Mouse (Mus musculus) adipocyte (in vitro differentiated cells): ENCODE measurements around the gene Mpzl3.
A peak's percentile ranks its signal among the peaks of the same experiment; 100 is the strongest.

Experiments used
- DNase-seq: peaks from one replicate; pipeline ENCODE4 v3.0.0-alpha.2; 2016; ENCODE audit warnings: low spot score

Gene Mpzl3

DNA sequence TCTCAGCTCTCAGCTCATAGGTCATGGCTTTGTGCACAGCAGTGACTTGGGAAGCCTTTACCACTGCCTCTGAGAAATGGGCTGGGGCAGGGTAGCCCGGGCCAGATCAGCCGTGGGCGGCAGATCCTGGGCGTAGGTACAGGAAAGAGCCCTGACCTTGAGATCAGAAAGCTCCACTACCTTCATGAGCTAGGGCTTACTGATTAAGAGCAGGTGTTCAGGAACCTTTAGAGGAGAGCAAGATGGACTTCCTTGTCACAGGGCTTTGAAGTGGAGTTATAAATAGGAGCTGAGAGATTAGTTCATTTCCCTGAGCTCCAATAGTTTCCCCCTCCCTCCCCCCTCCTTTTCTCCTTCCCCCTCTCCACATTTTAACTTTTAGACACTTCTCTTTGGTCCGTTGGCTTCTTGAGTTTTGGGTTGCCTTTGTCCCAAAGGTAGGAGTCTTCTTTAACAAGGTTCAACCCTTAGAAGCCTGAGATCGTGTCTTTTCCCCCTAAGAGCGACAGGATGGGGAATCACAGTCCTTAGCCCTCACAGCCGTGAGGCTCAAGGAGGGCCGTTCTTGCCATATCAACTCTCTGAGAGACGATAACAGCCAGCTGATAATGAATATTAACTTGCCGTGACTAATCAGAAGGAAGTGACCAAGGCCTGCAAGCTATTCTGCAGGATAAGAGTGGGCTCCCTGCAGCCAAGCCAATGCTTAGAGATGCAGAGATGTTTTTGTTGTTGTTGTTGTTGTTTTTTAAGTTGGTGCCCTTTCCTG is 48.4 kb downstream of the Mpzl3 start:
- DNase-seq, result no peak

DNA sequence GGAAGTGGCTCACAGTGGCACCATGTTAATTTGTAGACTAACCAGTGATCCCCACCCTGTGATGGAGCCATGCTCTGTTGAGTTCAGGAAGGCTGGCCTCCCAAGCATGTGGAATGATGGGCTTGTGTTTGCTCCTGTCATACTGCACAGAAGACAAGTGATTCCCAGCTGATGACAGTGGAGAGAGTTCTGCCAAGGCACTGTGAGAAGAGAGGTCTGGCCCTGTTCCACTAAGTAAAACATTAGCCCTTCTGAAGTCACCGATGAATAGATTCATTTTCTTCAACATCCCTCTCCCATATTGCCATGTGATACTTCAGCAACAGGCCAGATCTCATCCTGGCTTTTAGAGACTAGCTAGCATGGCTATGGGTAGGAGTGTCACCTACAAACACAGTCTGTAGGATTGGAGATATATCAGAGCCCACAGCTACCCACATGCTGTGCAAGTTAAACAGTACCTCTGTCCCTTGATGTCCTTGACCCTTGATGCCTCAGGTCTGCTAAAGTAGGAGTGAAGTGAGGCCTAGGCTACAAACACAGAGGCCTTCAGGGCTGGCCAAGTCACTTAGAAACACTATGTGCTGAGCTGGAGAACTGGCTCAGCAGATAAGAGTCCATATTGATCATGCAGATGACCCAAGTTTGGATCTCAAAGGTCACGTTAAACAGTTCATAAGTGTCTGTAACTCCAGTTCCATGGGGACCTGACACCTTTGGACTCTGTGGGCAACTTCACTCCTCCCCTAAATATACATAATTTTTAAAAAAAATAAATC is 50.8 kb downstream of the Mpzl3 start:
- no peak for DNase-seq

GRCm38 (mm10) chr9:45115706-45116105 is 60.7 kb downstream of the Mpzl3 start:
- DNase-seq, result no peak

GRCm38 (mm10) chr9:45116819-45117218 is 61.8 kb downstream of the Mpzl3 start:
- no peak for DNase-seq

- no peak for DNase-seq
Observed at GRCm38 (mm10) chr9:45117741-45118431, 62.9 kb downstream of the Mpzl3 start, which contains the start of gene Scn2b. Gene Scn2b (plus strand): TSS chr9:45117782.

- DNase-seq, result no peak
Observed at GRCm38 (mm10) chr9:45118552-45118951, 63.6 kb downstream of the Mpzl3 start.

DNA sequence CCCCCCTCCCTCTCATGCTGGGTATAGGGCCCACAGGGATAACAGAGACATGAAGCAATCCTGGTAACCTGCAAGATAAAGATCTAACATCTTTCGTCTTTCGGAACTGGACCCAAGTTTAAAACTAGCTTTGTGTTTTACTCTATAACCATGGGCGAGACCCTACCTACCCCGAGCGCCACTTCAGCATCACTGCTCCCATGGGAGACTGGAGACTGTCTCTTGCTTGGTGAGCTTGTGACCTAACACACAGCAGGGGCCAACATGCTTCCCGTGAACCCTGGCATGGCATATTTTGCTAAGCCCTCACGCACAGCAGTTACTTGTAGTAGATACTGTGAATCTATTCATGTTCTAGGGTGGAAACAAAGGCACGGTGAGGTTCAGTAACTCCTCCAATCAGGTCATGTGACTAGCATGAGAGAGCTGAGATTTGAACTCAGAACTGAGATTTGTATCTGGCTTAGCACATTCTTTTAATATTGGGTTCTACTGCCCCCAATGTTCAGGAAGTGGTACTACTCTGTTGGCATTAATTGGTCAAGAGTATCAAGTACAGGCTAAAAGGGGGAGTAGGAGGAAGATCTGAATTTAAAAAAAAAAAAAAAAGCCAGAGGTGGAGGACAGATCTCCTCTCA is 64.4 kb downstream of the Mpzl3 start:
- no peak for DNase-seq

GRCm38 (mm10) chr9:45119954-45120530 is 65.1 kb downstream of the Mpzl3 start:
- DNase-seq, result no peak

GRCm38 (mm10) chr9:45120567-45120966 is 65.6 kb downstream of the Mpzl3 start:
- no peak for DNase-seq

DNA sequence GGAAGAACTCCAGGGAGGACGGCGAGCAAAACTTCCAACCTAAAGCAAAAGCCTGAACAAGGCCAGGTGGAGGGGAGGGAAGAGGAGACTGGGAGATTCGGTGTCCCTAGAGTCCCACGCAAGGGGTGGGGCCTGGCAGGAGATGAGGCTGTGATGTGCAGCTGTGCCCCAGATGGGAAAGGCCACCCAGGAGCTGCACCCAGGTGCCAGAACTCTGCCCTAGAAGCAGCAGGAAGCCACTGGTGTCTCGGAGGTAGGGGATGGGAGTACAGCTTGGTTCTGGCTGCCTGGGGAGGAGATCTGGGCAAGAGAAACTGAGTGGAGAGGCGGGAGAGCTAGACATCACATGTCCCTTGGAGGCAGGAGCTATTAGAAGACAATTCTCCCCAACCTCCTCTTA is 66.0 kb downstream of the Mpzl3 start:
- no peak for DNase-seq

DNA sequence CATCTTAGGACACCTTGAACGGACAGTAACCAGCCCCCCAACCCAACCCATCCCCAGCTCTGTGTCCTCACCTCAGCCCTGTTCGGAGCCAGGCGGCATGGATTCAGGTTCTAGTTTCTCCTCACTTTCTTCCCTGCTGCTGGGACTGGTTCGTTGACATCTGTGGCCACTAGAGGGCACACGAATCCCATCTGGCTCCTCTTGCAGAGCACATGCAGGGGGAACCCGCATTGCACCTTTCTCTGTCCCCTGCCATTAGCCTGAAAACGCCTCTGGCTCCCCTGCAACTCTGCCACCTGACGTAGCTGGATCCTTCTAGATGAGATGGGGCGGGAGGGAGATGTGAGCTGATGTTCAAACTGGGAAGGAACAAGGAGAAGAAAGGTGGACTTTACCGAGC is 66.8 kb downstream of the Mpzl3 start:
- DNase-seq, result peak; percentile 54

GRCm38 (mm10) chr9:45122209-45122761 is 67.3 kb downstream of the Mpzl3 start:
- no peak for DNase-seq

- DNase-seq, result no peak
Observed at GRCm38 (mm10) chr9:45125211-45125610, 70.2 kb downstream of the Mpzl3 start.

DNA sequence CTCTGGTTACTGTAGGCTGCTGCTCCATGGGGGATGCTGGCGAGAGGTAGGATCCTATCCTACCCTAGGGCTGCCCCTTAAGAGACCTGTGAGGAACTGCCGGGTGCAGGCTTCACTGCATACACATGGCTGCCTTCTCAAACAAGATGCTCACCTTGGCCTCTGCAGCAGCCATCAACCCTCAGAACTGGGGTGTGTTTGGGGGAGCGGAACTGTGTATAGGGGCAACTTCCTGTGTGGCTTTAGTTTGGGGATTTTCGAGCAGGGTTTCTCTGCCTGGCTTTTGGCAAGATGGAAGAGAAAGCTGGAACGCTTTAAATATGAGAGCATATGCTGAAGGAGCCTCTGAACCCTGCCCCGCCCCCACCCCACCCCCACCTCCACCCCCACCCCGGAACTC is 72.0 kb downstream of the Mpzl3 start:
- DNase-seq, result no peak
